Mouse (Mus musculus): ENCODE measurements at regions not wholly inside any gene's neighbourhood (a gene's known extent, or its start where the extent isn't known, plus 50 kb on each side); places are given as distances from the start of the nearest gene placed in this dataset.

DNA sequence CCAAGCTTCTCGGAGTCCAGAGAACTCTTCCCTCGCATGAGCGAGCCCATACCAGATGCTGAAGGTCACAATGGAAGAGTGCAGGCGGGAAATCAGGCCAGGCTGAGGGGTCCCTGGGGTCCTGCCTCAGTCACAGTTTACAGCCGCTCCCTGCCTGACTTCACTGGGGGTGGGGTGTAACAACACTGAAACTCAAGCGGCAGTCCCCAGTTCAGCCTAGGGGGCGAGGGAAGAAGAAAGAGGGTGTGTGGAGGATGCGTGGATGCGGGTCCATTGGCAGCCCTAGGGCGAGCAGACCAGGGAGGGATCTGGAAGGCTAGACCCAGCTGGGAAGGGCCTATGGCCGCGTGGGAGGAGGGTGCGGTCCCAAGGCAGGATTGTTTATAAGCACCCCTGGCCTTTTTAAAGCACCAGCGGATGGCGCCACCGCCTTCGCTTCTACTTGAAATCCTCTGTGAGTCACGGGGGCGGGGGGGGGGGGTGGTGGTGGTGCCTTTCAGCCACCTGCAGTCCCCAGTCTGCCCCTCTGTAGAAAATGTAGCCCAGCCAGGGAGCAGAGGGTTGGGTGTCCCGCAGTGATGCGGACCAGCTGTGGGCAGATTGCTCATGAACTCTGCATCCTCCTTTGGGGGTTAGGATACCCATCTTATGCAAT lies 54.5 kb upstream of the Bmp6 start:
- no peaks in the 10 kb centered on the region for H3K79me2 ChIP-seq (ENCODE audit: control insufficient read depth, insufficient read depth, low read length, poor library complexity)
- no peak overlapping the region for H3K9ac ChIP-seq (ENCODE audit: control insufficient read depth, low read depth, low read length, poor library complexity, severe bottlenecking)
- TF ChIP-seq NRF1 (IDR thresholded peaks at IDR 0.05; ENCODE audit: insufficient read depth, low read depth, low read length, poor library complexity, severe bottlenecking) = no peak
- no peak for TF ChIP-seq ZMIZ1 (IDR thresholded peaks at IDR 0.05; ENCODE audit: low read depth, low read length)
- TF ChIP-seq HCFC1 (IDR thresholded peaks at IDR 0.05; ENCODE audit: low read depth, low read length) = no peak
- no peak for TF ChIP-seq MEF2A (IDR thresholded peaks at IDR 0.05; ENCODE audit: extremely low read depth, insufficient replicate concordance, low read depth, low read length, poor library complexity, severe bottlenecking)
- TF ChIP-seq MAX (IDR thresholded peaks at IDR 0.05; ENCODE audit: low read length) = no peak
- TF ChIP-seq MYC (IDR thresholded peaks at IDR 0.05; ENCODE audit: low read depth, low read length) = no peak
- TF ChIP-seq MYB (IDR thresholded peaks at IDR 0.05; ENCODE audit: low read depth, low read length) = no peak
- no peak for TF ChIP-seq POLR2AphosphoS2 (IDR thresholded peaks at IDR 0.05; ENCODE audit: low read length)
- no peak for TF ChIP-seq GATA1 (IDR thresholded peaks at IDR 0.05; ENCODE audit: low read depth, low read length)
- no peak for TF ChIP-seq TAL1 (IDR thresholded peaks at IDR 0.05; ENCODE audit: low read length)
- no peak for TF ChIP-seq ZNF384 (IDR thresholded peaks at IDR 0.05; ENCODE audit: low read depth, low read length)
- no peak for TF ChIP-seq UBTF (IDR thresholded peaks at IDR 0.05; ENCODE audit: borderline replicate concordance, insufficient read depth, low read depth, low read length)
- TF ChIP-seq SMC3 (IDR thresholded peaks at IDR 0.05; ENCODE audit: low read depth, low read length) = no peak
- no peak for DNase-seq (ENCODE audit: low read depth, low spot score)
- no peaks in the 10 kb centered on the region for H3K9me3 ChIP-seq (replicated peaks; ENCODE audit: insufficient read depth, low read length)
- no peak overlapping the region for H3K4me3 ChIP-seq (ENCODE audit: control insufficient read depth in 1 of 2, insufficient read depth in 1 of 2, low read depth in 2 of 2, low read length in 2 of 2)
- no peaks in the 10 kb centered on the region for H3K4me1 ChIP-seq (ENCODE audit: control insufficient read depth in 1 of 2, insufficient read depth in 2 of 2, low read length in 2 of 2)
- no peaks in the 10 kb centered on the region; a peak in 3 of 4 replicates for H3K27me3 ChIP-seq (ENCODE audit: control insufficient read depth in 1 of 2, insufficient read depth in 2 of 2, low read length in 2 of 2)
- no peaks in the 10 kb centered on the region for H3K36me3 ChIP-seq (ENCODE audit: control insufficient read depth in 1 of 2, insufficient read depth in 2 of 2, low read length in 2 of 2)
- no peak overlapping the region for H3K27ac ChIP-seq (ENCODE audit: control insufficient read depth, low read depth, low read length)

DNA sequence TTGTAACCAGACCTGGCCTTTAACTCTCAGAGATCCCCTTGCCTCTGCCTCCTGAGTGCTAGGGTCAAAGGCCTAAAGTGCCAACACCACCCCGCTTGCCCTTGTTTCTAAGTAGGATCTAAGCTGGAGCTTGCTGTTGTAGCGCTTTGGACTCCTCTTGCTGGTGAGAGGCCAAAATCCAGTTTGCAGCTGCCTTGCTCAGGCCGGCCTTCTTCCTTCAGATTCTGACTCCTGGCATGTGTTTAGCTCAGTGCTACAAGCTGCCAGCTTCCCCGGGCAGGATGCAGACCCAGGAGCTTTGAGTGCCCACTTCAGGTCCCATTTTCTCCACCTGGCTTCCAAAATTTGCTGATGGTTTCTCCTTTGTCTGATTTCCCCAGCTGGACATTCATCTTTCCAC lies 53.4 kb upstream of the Bmp6 start:
- no peak for DNase-seq (ENCODE audit: low read depth, low spot score)
- Histone ChIP-seq H3K4me1 (ENCODE audit: control insufficient read depth in 1 of 2, insufficient read depth in 2 of 2, low read length in 2 of 2) (no peaks in the 10 kb centered on the region), H3K27ac (ENCODE audit: control insufficient read depth, low read depth, low read length) (no peak overlapping the region), H3K9me3 (replicated peaks; ENCODE audit: insufficient read depth, low read length) (no peaks in the 10 kb centered on the region), H3K27me3 (ENCODE audit: control insufficient read depth in 1 of 2, insufficient read depth in 2 of 2, low read length in 2 of 2) (no peaks in the 10 kb centered on the region; a peak in 3 of 4 replicates), H3K9ac (ENCODE audit: control insufficient read depth, low read depth, low read length, poor library complexity, severe bottlenecking) (no peak overlapping the region), H3K36me3 (ENCODE audit: control insufficient read depth in 1 of 2, insufficient read depth in 2 of 2, low read length in 2 of 2) (no peaks in the 10 kb centered on the region), H3K4me3 (ENCODE audit: control insufficient read depth in 1 of 2, insufficient read depth in 1 of 2, low read depth in 2 of 2, low read length in 2 of 2) (no peak overlapping the region), H3K79me2 (ENCODE audit: control insufficient read depth, insufficient read depth, low read length, poor library complexity) (no peaks in the 10 kb centered on the region)
- TF ChIP-seq ZNF384 (IDR thresholded peaks at IDR 0.05; ENCODE audit: low read depth, low read length) (no peak), TBP (IDR thresholded peaks at IDR 0.05; ENCODE audit: low read depth, low read length) (no peak), MYC (IDR thresholded peaks at IDR 0.05; ENCODE audit: low read depth, low read length) (no peak), E2F4 (IDR thresholded peaks at IDR 0.05; ENCODE audit: borderline replicate concordance, low read depth, low read length) (no peak), MAFK (IDR thresholded peaks at IDR 0.05; ENCODE audit: borderline replicate concordance, low read depth, low read length) (no peak), CHD1 (IDR thresholded peaks at IDR 0.05; ENCODE audit: low read depth, low read length) (no peak), ZMIZ1 (IDR thresholded peaks at IDR 0.05; ENCODE audit: low read depth, low read length) (no peak), GABPA (IDR thresholded peaks at IDR 0.05; ENCODE audit: low read depth, low read length) (no peak), SMC3 (IDR thresholded peaks at IDR 0.05; ENCODE audit: low read depth, low read length) (no peak), UBTF (IDR thresholded peaks at IDR 0.05; ENCODE audit: borderline replicate concordance, insufficient read depth, low read depth, low read length) (no peak), POLR2A (IDR thresholded peaks at IDR 0.05; ENCODE audit: control insufficient read depth in 1 of 2, insufficient read depth in 1 of 2, low read depth in 1 of 2, low read length in 2 of 2, poor library complexity in 1 of 2) (no peak), HCFC1 (IDR thresholded peaks at IDR 0.05; ENCODE audit: low read depth, low read length) (no peak), NRF1 (IDR thresholded peaks at IDR 0.05; ENCODE audit: insufficient read depth, low read depth, low read length, poor library complexity, severe bottlenecking) (no peak), MEF2A (IDR thresholded peaks at IDR 0.05; ENCODE audit: extremely low read depth, insufficient replicate concordance, low read depth, low read length, poor library complexity, severe bottlenecking) (no peak), CHD2 (IDR thresholded peaks at IDR 0.05; ENCODE audit: low read length) (no peak), TCF12 (IDR thresholded peaks at IDR 0.05; ENCODE audit: low read depth, low read length) (no peak), MXI1 (IDR thresholded peaks at IDR 0.05; ENCODE audit: low read depth, low read length) (no peak), BHLHE40 (IDR thresholded peaks at IDR 0.05; ENCODE audit: borderline replicate concordance, low read depth, low read length) (no peak), JUND (IDR thresholded peaks at IDR 0.05; ENCODE audit: low read depth, low read length) (no peak)
